Mouse (Mus musculus) stomach, postnatal 0 days (tissue): ENCODE measurements at regions not wholly inside any gene's neighbourhood (a gene's known extent, or its start where the extent isn't known, plus 50 kb on each side); places are given as distances from the start of the nearest gene placed in this dataset.

Experiments used
- ATAC-seq: fragments of 200-750 bp; cut with Nextera tagmentation; 2 replicates; pipeline ENCODE4 v1.8.0; 2017; ENCODE audit not compliant: low FRiP score, low TSS enrichment
- DNase-seq: peaks from one replicate; pipeline ENCODE4 v3.0.0-alpha.2; 2016; ENCODE audit warnings: low spot score
- H3K27ac ChIP-seq: fragments of 300-500 bp; sonication (generic); replicated peaks from 2 replicates; pipeline ENCODE4 v1.5.1; 2014; ENCODE audit warnings: mild to moderate bottlenecking, control low read depth
- H3K27me3 ChIP-seq: fragments of 300-500 bp; sonication (generic); 2 replicates; pipeline ENCODE4 v1.6.1; 2014; ENCODE audit warnings: low read length; ENCODE audit not compliant: control insufficient read depth, insufficient read depth
- H3K36me3 ChIP-seq: fragments of 300-500 bp; sonication (generic); 2 replicates; pipeline ENCODE4 v1.6.1; 2014; ENCODE audit warnings: low read length, mixed read lengths; ENCODE audit not compliant: control insufficient read depth, insufficient read depth
- H3K4me1 ChIP-seq: fragments of 300-500 bp; sonication (generic); replicated peaks from 2 replicates; pipeline ENCODE4 v1.6.1; 2014; ENCODE audit warnings: antibody characterized with exemption; ENCODE audit not compliant: control insufficient read depth, insufficient read depth
- H3K4me2 ChIP-seq: fragments of 300-500 bp; sonication (generic); replicated peaks from 2 replicates; pipeline ENCODE4 v1.6.1; 2014; ENCODE audit warnings: low read depth, mild to moderate bottlenecking, control low read depth, moderate library complexity
- H3K4me3 ChIP-seq: fragments of 300-500 bp; sonication (generic); 2 replicates; pipeline ENCODE4 v1.5.1; 2014; ENCODE audit warnings: low read depth, low read length, control low read depth
- H3K9ac ChIP-seq: fragments of 300-500 bp; sonication (generic); 2 replicates; pipeline ENCODE4 v1.6.1; 2014; ENCODE audit warnings: mild to moderate bottlenecking, low read length, control low read depth, mixed read lengths
- H3K9me3 ChIP-seq: fragments of 300-500 bp; sonication (generic); 2 replicates; pipeline ENCODE4 v1.6.1; 2016; ENCODE audit warnings: low read length; ENCODE audit not compliant: control insufficient read depth
- CTCF ChIP-seq: IDR thresholded peaks from 2 replicates; pipeline ENCODE4 v1.5.1; 2016; ENCODE audit warnings: antibody characterized with exemption, low read depth, mild to moderate bottlenecking, moderate library complexity
- EP300 ChIP-seq: optimal IDR thresholded peaks from 2 replicates; pipeline ENCODE3; 2016; ENCODE audit warnings: antibody characterized with exemption
- WGBS: fragments of 180-500 bp; shearing (Covaris S2); extraction: QIAGEN DNeasy Blood & Tissue Kit; methylation state at CpG from one replicate; pipeline ENCODE4 v1.1.7; 2014; 5-methylcytosine and 5-hydroxymethylcytosine counted together

GRCm38 (mm10) chr4:106121306-106121705 is 194.7 kb upstream of the Usp24 start:
- TF ChIP-seq CTCF = no peak
- TF ChIP-seq EP300 = no peak
- 80% methylated on average over 1 of the region's 1 CpGs for WGBS
- H3K27me3 ChIP-seq = no peaks in the 10 kb centered on the region
- H3K9ac ChIP-seq = no peak overlapping the region
- no peak for DNase-seq
- H3K4me3 ChIP-seq = no peak overlapping the region
- no peaks in the 10 kb centered on the region; the same call in 1 of the 2 replicates for H3K4me1 ChIP-seq
- no peak for ATAC-seq
- no peaks in the 10 kb centered on the region for H3K36me3 ChIP-seq
- no peaks in the 10 kb centered on the region for H3K9me3 ChIP-seq
- no peak overlapping the region for H3K4me2 ChIP-seq
- H3K27ac ChIP-seq = no peak overlapping the region

- H3K4me3 ChIP-seq = no peak overlapping the region
- no peak overlapping the region for H3K4me2 ChIP-seq
- WGBS = 48% methylated on average over 8 of the region's 8 CpGs
- no peak for TF ChIP-seq CTCF
- TF ChIP-seq EP300 = no peak
- H3K9ac ChIP-seq = no peak overlapping the region
- peak; percentile 95 for ATAC-seq
- no peaks in the 10 kb centered on the region for H3K9me3 ChIP-seq
- no peaks in the 10 kb centered on the region for H3K36me3 ChIP-seq
- no peaks in the 10 kb centered on the region for H3K27me3 ChIP-seq
- H3K4me1 ChIP-seq = no peaks in the 10 kb centered on the region; the same call in 1 of the 2 replicates
- H3K27ac ChIP-seq = peak overlapping the region; percentile 30
- DNase-seq = peak; percentile 61
Measured at GRCm38 (mm10) chr4:106123038-106123654, 192.9 kb upstream of the Usp24 start.

GRCm38 (mm10) chr4:106127199-106127598 is 188.8 kb upstream of the Usp24 start:
- no peaks in the 10 kb centered on the region for H3K36me3 ChIP-seq
- H3K27me3 ChIP-seq = no peaks in the 10 kb centered on the region
- ATAC-seq (no peak), DNase-seq (no peak)
- H3K9ac ChIP-seq = no peak overlapping the region
- TF ChIP-seq CTCF (no peak), EP300 (no peak)
- H3K9me3 ChIP-seq = no peaks in the 10 kb centered on the region
- no peak overlapping the region for H3K4me3 ChIP-seq
- 52% methylated on average over 5 of the region's 5 CpGs for WGBS
- H3K4me2 ChIP-seq = no peak overlapping the region
- no peaks in the 10 kb centered on the region; the same call in 1 of the 2 replicates for H3K4me1 ChIP-seq
- H3K27ac ChIP-seq = peak overlapping the region; percentile 45; the same call in 1 of the 2 replicates

- 0 out of 2 replicates have a peak overlapping the region, but pooled peaks have one; percentile 45 for H3K27ac ChIP-seq
- no peaks in the 10 kb centered on the region for H3K27me3 ChIP-seq
- no peaks in the 10 kb centered on the region; the same call in 1 of the 2 replicates for H3K4me1 ChIP-seq
- ATAC-seq (no peak), DNase-seq (no peak)
- TF ChIP-seq EP300 (no peak), CTCF (peak; percentile 74)
- H3K36me3 ChIP-seq = no peaks in the 10 kb centered on the region
- no peak overlapping the region for H3K4me2 ChIP-seq
- 55% methylated on average over 7 of the region's 7 CpGs for WGBS
- H3K4me3 ChIP-seq = no peak overlapping the region
- no peak overlapping the region for H3K9ac ChIP-seq
- H3K9me3 ChIP-seq = no peaks in the 10 kb centered on the region
Measured at GRCm38 (mm10) chr4:106127641-106128040, 188.4 kb upstream of the Usp24 start.

- peak overlapping the region; percentile 56; the same call in 1 of the 2 replicates for H3K27ac ChIP-seq
Measured at GRCm38 (mm10) chr4:106129327-106129726, 186.7 kb upstream of the Usp24 start.

GRCm38 (mm10) chr4:106129803-106130202 is 186.2 kb upstream of the Usp24 start:
- Histone ChIP-seq H3K9ac (no peak overlapping the region), H3K36me3 (no peaks in the 10 kb centered on the region), H3K4me2 (no peak overlapping the region), H3K9me3 (no peaks in the 10 kb centered on the region), H3K27me3 (no peaks in the 10 kb centered on the region), H3K4me3 (no peak overlapping the region), H3K27ac (no peak overlapping the region), H3K4me1 (0 out of 2 replicates have a peak, but pooled peaks cover 3% of the 10 kb centered on the region)
- no peak for TF ChIP-seq CTCF
- no peak for TF ChIP-seq EP300
- DNase-seq (no peak), ATAC-seq (no peak)
- 94% methylated on average over 2 of the region's 2 CpGs for WGBS

More at GRCm38 (mm10) chr4:106129327-106129726, 186.7 kb upstream of the Usp24 start:
- ATAC-seq (peak; percentile 36; the same call in 1 of the 2 replicates), DNase-seq (no peak)
- Histone ChIP-seq H3K4me1 (0 out of 2 replicates have a peak, but pooled peaks cover 3% of the 10 kb centered on the region), H3K36me3 (no peaks in the 10 kb centered on the region), H3K9ac (no peak overlapping the region), H3K9me3 (no peaks in the 10 kb centered on the region), H3K27me3 (no peaks in the 10 kb centered on the region), H3K4me2 (no peak overlapping the region), H3K4me3 (no peak overlapping the region)
- 57% methylated on average over 7 of the region's 7 CpGs for WGBS
- TF ChIP-seq CTCF = no peak
- no peak for TF ChIP-seq EP300
